Mouse (Mus musculus): ENCODE measurements around the gene Adam8.

DNA sequence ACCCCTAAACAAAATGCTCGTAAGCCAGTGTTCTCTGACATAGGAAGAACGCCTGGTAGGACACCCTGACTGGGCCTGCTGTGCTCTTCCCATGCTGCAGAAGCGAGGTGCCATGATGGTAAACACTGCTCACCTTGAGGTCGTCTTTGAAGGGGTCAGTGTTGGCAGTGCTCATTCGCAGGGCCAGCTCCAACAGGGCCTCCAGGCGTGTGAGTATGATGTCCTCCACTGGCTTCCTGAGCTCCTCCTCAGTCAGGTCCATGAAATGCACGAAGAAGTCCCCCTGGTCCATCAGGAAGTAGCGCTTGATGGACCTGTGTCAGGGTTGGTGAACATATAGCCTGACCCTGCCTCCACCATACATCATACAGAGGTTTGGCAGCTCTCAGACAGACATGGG is 12.3 kb upstream of the Adam8 start:
- TF ChIP-seq POLR2A (IDR thresholded peaks at IDR 0.05; ENCODE audit: low read depth, low read length) = no peak
- TF ChIP-seq CTCF (IDR thresholded peaks at IDR 0.05; ENCODE audit: extremely low read depth, insufficient read depth, insufficient read length, insufficient replicate concordance) = no peak
